Mouse (Mus musculus) monocyte, adult 2 months (primary cell): Measurements from ENCODE around the gene Chd9.
A peak's percentile ranks its signal among the peaks of the same experiment; 100 is the strongest.

Experiments used
- DNase-seq, 2 experiments: peaks; one replicate each; pipeline ENCODE4 v3.0.0; 2022; ENCODE audit warnings: low spot score in 2 of 2, low read depth in 1 of 2

Gene Chd9

DNA sequence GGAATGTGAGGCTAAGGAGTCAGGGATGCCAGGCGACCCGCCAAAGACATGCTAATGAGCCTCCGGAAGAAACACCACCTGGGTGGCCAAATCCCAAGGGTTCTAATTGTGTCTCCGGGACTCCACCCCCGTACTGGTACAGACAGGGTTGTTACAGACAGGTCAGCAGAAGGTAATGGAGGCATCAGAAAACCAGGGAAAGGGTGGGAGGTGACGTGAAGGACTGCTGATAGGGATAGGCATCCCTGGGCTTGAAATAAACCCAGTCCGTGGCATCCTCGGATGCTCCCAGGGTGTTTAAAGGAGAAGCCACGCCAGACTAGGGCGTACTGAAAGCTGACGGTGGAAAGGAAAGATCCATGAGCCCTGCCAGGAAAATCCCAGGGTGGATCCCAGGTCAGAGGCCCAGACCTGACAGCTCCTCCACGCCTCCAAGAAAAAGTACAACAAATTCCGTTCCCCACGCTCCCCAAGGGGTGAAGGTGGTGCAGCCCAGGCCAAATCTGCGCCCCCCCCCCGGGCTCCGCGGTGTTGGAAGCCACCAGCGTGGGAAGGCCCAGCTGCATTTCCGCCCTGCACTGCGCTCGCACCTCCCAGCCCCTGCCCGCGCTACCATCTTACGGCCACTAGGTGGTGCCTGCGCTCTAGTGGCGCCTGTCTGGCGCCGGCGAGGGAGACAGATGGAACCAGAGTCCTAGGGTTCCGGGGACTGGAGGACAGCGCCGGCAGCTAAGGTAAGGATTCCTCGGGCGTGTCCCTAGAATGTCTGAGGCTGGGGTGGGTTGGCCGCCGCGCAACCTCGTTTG, at the start of gene Chd9:
Gene Chd9 (plus strand): TSS at position 172 of the 806 bp plus-strand sequence.
- peak; percentile 87 to 90 for DNase-seq

DNA sequence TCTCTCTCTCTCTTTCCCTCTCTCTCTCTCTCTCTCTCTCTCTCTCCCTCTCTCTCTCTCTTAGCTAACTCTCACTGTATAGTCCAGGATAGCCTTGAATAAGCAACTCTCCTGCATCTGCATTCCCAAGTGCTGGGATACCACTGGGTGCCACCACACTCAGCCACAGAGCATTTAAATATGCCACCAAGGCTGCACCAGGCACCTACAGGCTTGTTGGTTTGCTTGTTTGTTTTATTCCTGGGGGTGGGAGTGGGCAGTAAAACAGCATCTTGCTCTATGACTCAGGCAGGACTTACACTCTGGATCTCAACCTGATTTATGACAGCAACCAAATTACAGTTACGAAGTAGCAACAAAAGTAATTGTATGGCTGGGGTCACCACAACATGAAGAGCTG, 36.5 kb upstream of the Chd9 start:
- DNase-seq, result no peak

DNA sequence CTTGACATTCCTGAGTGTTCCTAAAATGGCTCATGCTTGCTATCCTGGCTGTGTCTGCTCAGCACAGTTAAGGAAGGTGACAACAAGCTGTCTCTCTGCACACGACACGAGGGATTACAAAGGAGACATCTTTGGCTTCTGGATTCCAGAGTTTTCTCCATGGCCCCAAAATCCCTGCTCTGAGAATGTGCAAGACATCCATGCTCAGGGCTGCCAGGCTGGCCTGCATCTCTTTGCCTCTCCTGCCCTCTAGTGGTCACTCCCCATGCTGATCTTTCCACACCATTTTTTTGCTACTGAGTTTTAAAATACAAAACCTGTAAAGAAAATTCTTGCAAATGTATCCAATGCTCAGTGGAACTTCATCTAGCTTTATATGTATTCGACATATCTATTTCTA, 34.4 kb upstream of the Chd9 start:
- peak; percentile 21 to 24 for DNase-seq

DNA sequence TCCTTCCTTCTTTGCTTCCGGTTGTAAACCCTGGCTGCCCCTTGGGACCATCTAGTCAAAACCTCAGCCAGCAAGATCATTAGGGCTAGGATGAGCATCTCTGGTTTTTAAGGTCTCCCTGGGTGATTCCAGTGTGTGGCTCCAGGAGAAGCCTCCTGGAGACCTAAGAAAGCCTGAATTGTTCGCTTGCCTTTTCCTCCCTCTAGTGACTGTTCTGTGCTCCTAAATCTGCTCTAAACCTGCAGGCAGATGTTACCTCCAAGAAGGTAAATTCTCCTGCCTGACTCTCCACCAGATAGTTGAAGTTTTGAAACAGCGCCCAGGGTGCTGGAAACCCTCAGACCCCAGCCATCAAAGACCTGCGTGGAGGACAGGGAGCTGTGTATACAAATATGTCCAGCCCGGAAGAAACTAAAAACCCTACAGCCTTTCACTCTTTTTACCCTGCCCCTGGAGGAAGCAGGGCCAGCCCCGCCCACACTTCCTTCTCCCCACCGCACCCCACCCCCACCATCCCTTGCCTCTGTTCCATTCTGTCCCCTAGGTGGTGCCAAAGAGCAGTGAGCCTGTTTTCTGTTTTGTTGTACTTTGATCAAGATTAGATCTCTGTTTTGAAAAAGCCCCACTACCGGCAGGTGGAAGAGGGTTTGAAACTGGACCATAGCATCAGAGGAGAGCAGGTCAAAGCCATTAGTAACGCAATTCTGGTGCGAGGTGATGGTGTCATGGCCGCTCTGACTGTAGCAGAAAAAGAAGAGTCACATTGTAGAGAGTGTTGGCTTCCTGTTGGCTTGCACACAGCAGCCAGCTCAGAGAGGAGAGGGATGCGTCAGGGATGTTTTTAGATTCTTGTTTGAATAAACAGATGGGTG, 32.9 kb upstream of the Chd9 start:
- DNase-seq, result peak in 1 of 2 experiments; percentile 45

DNA sequence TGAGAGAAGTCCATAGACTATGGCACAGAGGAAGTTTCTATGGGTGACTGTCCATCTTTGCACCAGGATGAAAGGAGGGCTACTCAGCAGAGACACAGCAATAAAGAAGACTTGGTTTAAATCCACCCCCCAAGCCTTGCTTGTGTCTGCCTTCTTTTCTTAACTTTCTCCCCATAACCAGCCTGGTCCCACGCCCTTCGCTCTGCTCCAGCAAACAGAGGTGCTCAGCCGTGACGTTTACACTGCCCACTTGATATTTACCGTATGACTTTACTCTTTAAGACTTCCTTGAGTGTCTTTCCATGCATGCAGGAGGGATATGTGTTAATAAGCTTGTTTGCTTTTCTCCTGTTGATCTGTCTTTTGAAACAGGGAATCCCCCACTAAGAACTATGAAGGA, 28.7 kb upstream of the Chd9 start:
- DNase-seq, result no peak

DNA sequence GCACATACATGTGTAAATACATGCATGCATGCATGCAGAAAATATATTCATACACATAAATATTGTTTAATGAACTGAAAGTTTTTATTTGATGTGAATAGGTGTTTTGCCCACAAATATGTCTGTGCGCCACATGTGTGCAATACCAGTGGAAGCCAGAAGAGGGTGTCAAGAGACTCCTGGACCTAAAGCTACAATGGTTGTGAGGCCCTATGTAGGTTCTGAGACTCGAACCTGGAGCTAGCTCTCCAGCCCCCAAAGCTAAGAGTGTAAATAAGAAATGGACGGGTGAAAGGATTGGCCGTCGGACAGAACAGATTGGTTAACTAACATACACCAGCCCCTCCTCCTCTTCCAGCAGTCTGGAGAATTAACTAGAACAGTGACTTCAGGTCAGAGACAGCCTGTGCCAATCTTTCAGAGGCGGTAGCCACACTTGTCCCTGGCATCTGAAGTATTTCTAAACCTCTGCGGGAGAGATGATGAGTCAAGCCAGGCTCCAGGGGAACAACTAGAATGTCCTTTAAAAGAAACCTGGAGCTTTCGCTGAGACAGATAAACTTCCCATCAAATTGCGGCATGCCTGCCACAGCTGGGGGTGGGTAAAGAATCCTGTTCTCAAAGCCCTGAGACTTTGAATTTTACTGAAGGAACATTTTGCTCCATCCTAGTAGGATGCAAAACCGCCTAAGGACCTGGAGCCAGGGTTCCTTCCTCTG, 14.4 kb upstream of the Chd9 start:
- DNase-seq, result no peak

DNA sequence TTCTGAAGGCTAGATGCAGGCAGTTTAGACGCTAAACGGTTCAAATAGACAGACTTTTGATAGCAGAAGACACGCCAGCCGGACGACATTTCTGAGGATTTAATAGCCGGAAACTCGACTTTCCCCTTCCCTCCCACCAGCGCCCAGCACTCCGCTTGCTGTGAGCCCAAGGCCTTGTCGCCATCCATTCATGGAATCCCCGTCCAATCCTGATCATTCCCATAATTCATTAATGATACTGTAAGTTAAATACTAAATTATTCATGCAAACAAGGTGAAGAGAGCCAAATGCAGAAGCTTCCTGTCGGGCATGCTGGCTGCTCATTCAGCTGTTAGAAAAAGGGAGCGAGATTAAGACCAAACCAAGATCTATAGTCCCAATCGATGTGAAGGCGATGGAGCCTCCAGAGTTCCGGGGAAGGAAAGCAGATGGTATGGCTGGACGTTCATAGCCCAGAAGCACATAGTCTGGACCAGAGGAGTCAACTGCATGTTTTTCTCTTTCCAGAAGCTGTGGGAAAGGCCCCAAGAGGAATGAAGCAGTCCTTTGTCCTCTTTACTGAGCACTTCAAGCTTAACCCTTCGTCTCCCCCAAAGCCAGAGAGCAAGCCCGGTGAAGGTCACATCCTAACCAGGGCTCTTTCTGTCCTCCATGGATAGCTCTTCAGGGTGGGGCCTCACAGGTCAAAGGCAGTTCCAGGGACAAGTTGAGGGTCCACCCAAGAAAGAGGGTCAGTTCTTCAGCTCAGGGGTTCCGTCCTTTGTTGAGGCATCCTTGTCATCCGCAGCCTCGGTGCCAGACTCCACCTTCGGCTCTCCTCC, 11.9 kb upstream of the Chd9 start:
- DNase-seq, result no peak

DNA sequence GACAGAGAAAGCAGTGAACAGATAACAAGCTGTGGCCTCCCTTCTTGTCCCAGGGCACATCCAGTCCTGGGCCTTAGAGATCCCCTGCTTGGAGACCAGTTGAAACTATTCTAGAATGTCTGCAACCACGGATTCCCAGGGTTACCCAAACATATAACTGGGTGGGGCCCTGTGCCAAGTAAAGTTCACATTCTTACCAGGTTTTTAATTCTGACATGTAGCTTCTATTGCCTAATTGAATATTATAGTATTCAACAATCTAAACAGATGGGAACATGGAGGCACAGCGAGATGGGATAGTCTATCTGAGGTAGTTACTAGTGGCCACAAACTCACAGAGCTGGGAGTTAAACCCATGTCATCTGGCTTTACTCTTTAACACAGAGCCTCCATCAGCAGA, 10.9 kb upstream of the Chd9 start, which contains the start of gene Gm19935:
Gene Gm19935 (minus strand): TSS at position 101 of the 400 bp plus-strand sequence.
- DNase-seq, result no peak

DNA sequence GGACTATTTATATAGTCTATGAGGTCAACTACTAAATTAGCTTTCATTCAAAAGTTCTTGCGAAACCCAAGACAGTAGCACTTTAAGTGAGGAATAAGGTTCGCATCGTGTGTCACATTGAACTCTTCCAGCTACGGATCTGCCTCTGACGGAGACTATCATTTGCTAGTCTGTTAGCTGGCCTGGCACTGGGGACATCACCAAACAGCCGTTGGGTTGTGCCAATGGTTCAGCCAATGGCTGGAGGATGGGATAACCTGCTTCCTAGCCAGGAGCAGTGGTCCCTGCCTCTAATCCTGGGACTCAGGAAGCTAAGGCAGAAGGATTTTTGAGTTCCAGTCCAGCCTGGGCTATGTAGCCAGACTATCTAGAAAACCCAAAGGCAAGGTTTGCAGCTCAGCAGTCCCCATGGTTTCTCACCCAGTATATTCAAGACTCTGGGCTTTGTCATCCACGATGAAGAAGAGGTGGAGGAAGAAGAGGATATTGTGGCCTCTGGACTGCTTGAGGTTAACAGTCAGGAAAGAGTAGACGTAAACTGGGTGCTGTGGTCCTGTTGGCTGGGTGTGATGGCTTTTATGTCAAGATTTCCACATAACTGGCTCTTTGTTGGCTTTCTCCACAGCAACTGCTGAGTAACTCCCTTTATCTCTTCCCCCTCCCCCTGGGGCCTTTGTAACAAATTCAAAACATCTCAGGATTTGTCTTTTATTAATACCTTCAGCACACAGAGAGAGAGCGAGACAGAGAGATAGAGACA, 8.4 kb upstream of the Chd9 start:
- no peak for DNase-seq

DNA sequence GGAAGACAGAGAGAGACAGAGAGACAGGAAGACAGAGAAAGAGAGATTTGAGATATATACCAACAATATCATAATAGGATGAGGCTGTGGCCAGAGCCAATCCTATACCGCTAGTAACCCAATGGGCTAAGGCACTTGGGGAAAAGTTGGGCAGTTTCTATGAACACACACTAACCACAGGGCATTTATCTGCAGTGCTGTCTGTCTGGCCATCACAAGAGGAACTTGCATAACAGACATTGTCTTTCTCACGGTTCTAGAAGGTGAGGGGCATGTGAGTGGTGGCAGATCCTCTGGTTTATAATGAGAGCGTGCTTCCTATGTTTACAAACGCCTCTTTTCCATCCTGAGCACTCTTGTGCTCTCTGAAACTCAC, 7.8 kb upstream of the Chd9 start:
- DNase-seq, result no peak

DNA sequence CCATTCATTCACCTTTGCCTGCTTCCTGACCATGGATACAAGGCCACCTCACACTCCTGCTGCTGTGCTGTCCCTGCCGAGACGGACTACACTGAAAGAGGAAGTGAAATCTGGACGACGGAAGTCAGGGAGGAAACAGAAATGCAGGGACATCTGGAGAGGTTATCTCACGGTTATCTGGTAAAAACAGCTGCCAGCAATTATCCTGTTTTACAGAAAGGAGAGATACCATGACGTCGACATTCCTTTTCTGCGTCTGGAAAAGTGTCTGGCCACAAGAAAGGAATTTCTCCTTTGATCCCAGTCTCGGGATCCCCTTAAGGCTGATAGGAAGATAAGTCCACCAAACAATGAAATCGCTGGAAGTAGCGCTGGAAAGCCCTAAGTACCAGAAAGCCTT, 5.7 kb upstream of the Chd9 start:
- DNase-seq, result peak in 1 of 2 experiments; percentile 28

DNA sequence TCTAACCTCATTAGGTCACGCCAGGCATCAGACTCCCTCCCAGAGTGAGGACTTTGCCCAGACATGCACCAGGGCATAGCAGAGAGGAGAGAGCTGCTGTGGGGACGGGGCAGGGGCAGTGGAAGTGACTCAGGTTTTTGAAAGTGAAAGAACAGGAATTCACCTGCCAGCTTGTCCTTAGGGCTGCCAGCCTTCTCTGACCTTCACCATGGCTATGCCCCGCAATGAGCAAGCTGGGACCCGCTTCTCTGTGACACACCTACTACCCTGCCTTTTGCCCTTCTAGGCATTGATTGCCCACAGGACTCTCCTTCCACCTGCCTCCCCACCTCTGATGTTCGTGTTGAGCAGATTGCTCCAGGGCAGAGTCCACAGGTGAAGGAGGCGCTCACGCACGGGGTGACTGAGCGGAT, 2.7 kb upstream of the Chd9 start:
- DNase-seq, result no peak

DNA sequence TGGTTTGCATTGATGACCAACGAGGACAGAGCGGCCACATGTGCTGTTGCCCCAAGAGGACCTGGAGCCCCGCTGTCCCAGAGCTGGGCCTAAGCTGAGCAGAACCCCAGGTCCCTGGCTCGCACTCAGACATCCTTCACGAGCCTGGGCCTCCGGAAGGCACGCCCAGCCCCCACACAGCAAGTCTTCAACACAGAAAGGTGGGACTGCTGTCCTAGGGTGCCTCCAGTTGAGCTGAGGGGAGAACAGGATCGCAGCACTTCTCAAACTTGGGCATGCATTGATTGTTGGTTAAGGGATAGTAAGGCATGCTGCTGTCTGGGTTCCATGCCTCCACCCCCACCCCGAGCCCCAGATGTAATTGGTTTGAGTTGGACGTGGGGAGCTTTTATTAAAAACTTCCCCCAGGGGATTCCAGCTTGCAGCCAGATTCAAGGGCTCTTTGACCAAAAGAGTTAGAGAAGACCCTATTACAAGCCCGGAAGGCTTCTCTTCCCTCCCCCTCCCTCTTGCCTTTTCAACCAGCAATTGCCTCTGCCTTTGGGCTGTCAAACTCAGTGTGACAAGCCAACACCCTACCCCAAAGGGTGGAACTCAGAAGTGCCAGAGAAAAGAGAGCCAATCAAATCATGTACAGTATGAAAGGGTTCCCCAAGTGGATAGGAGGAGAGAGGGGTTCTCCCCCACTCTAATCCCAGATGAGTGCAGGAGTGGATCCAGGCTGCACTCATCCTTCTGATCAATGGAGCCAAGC, 1.0 kb downstream of the Chd9 start:
- DNase-seq, result no peak

DNA sequence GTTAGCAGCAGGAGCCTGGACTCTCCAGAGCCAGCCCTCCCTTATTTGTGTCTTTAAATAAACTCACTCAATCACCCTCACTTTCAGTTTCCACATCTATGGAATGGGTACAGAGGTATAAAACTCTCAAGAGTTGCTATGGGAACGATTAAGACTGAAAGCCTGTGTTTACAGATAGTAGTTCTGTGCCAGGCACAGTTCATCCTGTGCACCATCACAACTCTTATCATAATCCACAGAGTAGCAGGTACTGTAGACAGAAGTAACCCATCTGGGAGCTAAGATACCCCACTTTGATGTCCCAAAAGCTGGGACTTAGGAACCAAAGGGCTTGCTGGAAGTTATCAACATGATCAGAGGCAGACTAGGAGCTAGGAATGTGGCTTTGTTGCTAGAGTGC, 1.7 kb downstream of the Chd9 start:
- no peak for DNase-seq

DNA sequence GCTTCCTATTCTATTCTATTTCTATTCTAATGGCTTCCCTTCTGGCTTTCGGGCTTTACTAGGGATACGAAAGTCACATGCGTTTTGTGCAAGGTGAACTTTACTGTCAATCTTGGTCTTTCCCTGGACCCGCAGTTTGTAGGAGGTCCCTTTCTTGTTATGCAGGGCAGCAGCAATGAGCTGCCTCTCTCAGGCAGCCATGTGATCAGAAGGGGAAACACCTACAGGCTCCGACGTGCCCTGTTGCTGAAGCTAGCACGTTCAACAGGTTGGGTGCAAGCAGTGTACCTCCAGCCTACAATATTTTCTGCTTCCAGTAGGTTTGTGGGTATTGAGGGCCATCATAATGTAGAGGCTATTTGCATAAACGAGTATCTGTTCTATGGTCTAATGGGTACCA, 2.8 kb downstream of the Chd9 start:
- no peak for DNase-seq

DNA sequence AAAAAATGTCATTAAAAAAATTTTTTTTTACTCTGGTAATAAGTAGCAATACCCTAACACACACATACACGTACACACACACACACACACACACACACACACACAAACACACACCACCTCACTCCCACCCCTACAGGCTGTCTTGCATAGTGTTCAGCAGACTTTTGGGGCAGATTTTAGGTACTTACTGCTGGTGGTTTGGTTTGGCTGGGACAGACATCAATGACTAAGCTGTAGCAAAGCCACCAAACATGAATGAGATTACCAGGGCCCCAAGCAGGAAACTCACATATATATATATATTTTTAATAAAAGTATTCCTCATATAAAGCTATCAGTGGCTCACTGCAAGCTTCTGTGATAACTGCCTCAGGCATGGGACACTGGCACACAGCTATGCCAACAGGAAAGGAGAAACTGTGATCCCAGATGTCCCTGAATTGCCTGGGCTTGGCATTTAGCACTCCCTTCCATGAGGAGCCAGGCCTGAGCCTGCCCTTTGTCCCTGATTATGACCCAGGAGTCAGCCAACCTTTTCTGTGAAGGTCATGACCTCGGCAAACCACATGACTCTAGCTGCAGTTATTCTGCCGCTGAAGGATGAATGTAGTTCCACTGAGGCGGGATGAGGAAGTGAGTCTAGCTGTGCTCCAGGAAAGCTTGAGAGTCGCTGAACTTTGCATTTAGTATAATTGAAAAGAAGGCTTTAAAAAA, 4.6 kb downstream of the Chd9 start:
- DNase-seq, result no peak

DNA sequence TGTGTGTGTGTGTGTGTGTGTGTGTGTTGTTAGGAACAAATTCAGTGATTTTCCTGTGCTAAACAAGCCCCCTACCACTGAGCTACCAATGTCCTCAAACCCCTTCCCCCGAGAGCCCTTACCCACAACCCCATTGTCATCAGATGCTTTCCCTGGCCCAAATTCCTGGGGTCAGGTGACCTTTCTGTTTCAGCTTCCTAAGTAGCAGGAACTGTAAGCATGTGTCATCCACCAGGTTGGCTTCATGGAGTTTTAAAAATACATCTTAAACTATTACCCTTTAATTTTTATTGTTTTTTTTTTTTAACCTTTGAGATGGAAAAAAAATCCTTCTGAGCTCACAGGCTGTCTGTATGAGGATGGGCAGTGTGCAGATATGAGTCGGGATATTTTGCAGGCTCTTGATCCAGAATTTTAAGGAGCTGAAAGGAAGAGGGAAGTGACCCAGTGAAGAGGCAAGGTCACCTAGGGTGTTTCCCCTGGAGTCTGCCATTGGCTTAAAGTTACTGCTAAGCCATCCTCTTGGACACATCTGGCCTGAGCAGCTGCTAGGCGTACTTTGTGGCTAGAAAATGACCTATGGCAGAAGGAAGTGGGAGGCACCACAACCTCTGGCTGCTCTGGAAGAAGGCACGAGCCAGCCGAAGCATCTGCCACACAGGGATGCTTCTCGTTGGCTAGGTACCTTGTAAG, 5.6 kb downstream of the Chd9 start:
- DNase-seq, result no peak

DNA sequence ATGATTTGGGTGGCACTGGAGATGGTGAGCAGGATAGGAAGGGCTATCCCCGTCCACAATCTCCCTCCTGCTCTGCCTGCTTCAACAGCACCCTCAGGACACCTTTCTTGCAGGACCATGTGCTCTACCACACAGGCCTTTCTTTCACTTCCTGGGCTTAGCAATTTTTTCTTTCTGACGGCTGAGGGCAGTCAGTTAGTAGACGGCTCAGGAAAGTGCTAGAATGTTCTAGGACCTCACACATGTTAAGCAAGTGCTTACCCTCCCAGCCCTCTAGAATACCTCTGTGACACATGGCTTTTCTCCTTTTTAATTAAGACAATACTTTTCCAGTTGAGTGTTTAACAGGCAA, 6.1 kb downstream of the Chd9 start:
- DNase-seq, result no peak
